Mouse (Mus musculus) spleen, adult 18-20 months (tissue): ENCODE results near the gene Spin2e.
"Not testable (repeated sequence)": the region's sequence is repeated elsewhere in the genome, so short reads cannot be mapped to it uniquely, and the experiment has no call there.

Experiments
- DNase-seq, 2 experiments: peaks; one replicate each; pipeline ENCODE4 v3.0.0; 2022; ENCODE audit warnings: mixed read lengths in 2 of 2

Spin2e gene

DNA sequence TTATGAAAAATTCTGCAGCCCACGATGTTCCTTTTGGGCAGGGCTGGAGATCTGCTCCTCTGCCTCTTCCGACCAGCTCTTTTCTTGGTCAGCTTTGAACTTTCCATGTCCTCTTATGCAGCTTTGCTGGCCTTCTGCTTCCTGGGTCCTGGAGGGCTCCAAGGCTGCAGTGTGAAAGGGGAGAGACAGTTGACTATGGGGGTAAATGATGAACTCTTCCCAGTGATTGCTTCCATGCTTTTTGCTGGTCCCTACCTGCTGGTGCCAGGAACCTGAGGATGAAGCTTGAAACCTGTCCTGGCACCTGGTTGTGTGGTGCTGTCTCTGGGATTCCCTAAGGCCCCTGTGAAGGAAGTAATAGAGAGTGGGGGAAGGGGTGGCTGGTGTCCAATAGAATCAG, at the start of gene Spin2e:
TSS of gene Spin2e (minus strand) at position 101 of the 400 bp plus-strand sequence.
- DNase-seq = not testable (repeated sequence)

DNA sequence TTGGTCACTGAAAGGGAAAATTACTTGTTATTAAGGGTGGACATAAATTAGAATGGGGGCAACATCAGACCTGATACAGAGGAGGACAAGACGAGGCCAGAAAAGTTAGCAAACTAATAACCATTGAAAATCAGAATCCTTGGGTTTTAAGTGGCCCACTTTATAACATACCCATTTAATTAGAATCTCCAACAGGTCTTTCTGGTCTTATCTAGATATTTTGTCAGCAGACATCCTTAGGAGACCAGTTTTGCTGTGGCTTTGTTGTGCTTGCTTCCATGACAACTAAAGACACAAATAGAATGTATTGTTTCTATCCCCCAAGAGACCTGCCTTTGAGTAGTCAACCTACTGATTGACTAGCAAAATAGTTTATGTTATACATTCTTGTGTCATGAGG, 44.5 kb downstream of the Spin2e start, which contains the start of gene Gm21883:
TSS of gene Gm21883 (minus strand) at position 101 of the 400 bp plus-strand sequence.
- not testable (repeated sequence) for DNase-seq
